Mouse (Mus musculus) left cerebral cortex, postnatal 4 days (tissue): ENCODE results near the gene Pnpla3. TPM values are rescaled to one million over a fixed set of nuclear protein-coding genes. Genes with fewer than 3 reads are reported as not detected.

Experiments used
- DNase-seq: peaks from one replicate; pipeline ENCODE4 v3.0.0-alpha.2; 2022
- intact Hi-C: fragments of 180-260 bp; cut with DNase I; formaldehyde crosslinking; loops from one replicate; pipeline ENCODE4 v1.15.1; 2025
- microRNA-seq: library from miRNA; unstranded; fragments of <30 nt; microRNA quantifications from one replicate; pipeline ENCODE4 v1.2.0, GENCODE M21; 2022
- total RNA-seq, 2 experiments: library from RNA; stranded (reverse); gene quantifications; 2 replicates each; pipeline ENCODE4 v1.2.3; 2021

The Pnpla3 gene
- total RNA-seq, 2 experiments from 2014 or later, result 12.6 to 13.1 TPM

DNA sequence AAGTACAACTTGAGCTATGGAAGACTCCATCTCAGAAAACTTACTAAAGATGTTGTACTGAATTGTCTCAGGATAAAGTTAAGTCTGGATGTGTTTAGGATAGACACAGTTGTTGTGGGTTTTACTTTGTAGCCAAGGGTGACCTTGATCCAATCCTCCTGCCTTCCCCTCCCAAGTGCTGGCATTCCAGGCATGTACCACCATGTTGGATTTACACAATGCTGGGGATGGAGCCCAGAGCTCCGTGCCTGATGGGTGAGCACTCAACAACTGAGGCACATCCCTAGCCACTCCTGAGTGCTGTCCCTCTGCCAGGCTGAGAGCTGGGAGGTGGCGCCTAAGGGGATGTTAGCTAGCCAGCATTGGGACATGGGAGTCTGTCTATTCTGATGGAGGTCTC is 47.6 kb downstream of the Pnpla3 start:
- no peak for DNase-seq
- intact Hi-C loops, result no loop called here

DNA sequence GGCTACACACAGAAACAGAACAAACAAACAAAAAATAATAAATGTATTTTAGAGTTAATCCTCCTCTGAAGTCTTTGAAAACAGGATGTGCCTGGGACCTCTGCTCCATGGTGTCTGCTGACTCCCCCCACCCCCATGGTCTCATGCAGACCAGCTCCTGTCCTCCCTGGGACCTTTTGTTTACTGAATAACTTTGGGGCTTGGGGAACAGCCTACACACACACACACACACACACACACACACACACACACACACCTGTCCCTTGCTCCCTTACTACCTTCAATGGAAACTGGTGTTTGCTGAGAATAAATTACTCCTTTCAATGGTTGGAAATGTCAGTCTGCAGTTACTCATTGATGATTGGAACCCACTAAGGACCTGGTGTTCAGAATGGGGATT is 48.4 kb downstream of the Pnpla3 start:
- DNase-seq, result no peak
- intact Hi-C loops, result no loop called here

DNA sequence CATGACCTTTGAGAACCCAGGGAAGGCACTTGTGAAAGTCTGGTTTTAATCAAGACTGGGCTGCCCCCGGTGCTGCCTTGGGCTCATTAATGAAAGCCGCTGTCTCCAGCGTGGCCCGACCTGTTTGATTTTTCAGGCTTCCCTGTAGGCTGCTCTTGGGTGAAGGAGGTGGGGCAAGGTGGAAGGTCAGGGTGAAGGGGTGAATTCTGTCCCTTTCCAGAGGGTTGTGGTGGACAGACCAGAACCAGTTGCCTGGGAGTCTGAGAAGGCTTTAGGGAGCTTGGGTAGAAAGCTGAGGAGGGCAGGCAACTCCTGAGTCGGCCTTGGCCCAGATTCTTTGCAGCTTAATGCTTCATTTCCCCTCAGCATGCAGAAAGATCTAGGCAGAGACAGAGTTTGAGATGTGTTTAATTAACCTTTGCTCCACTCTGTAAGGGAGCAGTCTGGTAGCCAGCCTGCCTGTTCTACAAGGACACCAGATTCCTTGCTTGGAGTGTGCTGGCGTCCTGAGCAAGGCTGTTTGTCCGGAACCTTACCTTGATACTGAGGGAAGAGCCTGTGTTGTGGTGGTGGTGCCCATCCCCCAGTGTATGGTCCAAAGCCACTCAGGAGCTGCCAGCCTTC is 48.9 kb downstream of the Pnpla3 start:
- intact Hi-C loops, result no loop called here
- DNase-seq, result no peak

GRCm38 (mm10) chr15:84217969-84218782 is 50.5 kb downstream of the Pnpla3 start:
- DNase-seq, result no peak
- intact Hi-C loops, result no loop called here

- DNase-seq, result no peak
- intact Hi-C loops, result no loop called here
Observed at GRCm38 (mm10) chr15:84218783-84219271, 51.2 kb downstream of the Pnpla3 start.

GRCm38 (mm10) chr15:84221539-84221938 is 53.9 kb downstream of the Pnpla3 start:
- intact Hi-C loops, result no loop called here

DNA sequence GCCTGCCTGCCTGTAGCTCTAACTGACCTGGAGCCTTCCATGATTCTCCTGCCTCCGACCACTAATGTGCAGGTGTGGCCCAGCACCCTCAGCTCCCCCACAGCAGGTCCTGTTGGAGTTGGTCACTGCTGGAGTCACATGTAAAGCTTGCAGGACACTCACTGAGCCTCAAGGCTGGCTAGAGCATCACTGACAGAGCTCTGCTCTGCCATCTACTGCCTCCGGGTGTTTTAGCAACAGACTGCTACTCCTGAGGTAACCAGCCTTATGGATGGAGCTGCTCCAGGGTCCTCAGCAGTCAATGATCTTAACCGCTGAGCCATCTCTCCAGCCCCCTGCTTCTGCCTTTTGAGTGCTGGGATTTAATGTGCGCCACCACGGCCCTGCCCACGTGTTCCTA is 55.8 kb downstream of the Pnpla3 start:
- intact Hi-C loops, result no loop called here
- DNase-seq, result no peak

More at GRCm38 (mm10) chr15:84221539-84221938, 53.9 kb downstream of the Pnpla3 start:
- DNase-seq, result no peak

GRCm38 (mm10) chr15:84224779-84225178 is 57.1 kb downstream of the Pnpla3 start:
- DNase-seq, result no peak
- intact Hi-C loops, result no loop called here

GRCm38 (mm10) chr15:84226918-84227317 is 59.3 kb downstream of the Pnpla3 start:
- intact Hi-C loops, result no loop called here

DNA sequence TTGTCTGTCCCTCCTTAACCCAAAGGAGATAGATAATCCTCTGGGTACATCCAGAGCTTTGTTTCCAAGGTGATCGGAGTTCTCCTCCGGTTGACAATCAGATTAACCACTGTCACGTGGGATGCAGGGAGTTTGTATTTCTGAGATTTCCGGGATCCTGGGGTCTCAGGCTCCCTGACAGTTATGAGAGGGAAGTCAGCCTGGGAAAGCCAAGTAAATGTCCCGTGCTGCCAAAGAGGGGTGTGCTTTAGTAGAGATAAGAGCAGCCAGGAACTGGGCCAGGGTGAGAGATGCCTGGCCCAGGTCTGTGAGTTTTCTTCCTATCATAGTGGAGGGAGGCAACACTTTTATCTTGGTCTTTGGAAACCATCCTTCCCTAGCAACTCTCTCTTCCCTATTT is 63.0 kb downstream of the Pnpla3 start:
- DNase-seq, result no peak
- intact Hi-C loops, result no loop called here

More at GRCm38 (mm10) chr15:84226918-84227317, 59.3 kb downstream of the Pnpla3 start:
- peak; percentile 43 for DNase-seq

DNA sequence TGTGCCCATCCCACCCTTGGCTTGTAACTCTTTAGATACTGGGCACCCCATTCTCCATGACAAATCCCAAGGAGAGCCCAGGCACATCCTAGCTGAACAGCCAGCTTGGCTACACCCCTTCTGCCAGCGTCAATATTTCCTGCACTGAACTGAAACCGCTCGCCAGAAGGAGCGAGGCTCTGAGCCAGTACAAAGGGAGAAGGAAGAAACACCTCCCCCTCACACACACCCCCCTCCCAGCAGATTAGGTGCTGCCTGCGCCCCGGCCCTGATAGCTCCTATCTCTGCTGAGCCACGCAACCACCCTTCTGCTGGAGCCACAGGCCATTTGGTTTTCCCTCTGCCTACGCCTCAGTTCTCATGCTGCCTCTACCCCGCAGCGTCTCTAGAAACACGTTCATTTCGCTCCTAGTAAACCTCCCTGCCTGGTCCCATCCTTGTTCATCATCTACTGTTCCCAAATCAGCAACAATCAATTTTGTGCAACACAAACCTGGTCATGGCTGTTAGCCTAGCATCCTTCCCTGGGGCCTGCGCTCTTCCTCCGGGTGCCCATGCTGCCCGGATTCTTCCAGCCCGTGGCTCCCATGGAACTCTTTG is 63.6 kb downstream of the Pnpla3 start:
- DNase-seq, result peak; percentile 54

DNA sequence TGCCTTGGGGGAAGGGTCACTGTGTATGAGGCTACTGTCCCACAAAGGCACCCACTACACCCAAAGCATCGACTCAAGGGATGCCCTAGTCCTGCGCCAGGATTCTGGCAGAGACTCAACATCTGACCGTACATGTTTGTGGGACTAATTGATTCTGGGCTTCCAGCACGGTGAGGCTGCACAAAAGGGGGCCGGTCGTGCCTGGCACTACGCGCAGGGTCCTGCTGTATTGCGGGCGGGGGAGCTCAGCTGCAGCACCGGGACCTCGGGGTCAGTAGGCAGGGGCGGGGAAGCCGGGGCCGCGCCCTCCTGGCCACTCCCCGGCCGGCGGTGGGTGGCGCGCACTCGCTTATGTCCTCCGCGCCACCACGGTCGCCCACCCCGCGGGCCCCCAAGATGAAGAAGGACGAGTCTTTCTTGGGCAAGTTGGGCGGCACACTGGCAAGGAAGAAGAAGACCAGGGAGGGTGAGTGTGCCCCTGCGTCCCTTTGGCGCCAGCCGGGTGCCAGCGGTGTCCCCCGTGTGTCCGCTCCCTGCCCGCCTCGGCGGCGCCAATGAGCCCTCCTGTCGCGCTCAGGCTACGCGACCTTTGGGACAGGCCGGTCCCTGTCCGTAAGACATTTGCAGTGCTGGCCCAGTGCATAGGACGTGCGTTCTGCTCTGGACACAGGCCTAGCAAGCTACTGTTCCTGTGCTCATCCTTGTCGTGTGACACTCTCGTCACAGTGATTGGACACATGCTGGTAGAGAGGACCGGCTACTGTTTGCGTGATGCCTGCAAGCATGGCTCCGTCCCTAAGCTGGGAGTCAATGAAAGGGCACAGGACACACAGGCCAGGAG is 64.3 kb downstream of the Pnpla3 start, which contains the start of gene Parvb:
Gene Parvb, plus strand, starts transcription at position 323 of the 841 bp plus-strand sequence.
- DNase-seq, result peak; percentile 50
- intact Hi-C loops, result no loop called here

More for the DNA sequence above, 63.6 kb downstream of the Pnpla3 start:
- intact Hi-C loops, result no loop called here

GRCm38 (mm10) chr15:84232609-84233008 is 65.0 kb downstream of the Pnpla3 start:
- no peak for DNase-seq
- intact Hi-C loops, result no loop called here

GRCm38 (mm10) chr15:84234794-84235581 is 67.4 kb downstream of the Pnpla3 start:
- intact Hi-C loops, result no loop called here
- no peak for DNase-seq

DNA sequence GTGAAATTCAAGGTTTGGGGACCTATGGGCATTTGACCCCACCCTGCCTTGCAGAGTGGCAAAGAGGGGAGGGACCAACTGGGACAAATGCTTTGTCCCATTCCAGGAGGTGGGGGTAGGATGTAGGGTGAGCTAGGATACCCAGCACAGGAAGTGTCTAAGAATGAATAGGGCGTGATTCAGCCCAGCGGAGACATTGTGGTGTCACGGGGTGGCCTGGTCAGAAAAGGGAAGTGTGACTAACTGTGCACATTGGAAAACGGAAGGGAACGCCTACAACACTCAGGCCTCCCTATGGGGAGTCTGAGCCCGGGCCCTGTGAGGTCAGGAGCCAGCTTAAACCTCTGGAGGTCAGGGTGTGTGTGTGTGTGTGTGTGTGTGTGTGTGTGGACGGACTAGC is 68.0 kb downstream of the Pnpla3 start:
- no peak for DNase-seq
- intact Hi-C loops, result no loop called here

Small RNA genes lying within 50 kb of the gene (microRNA-seq; reads per million reads assigned to microRNA genes)
- gene Mir6392, result not detected

Other genes with a start within 250 kb of the Pnpla3 start
- 10 to 100 TPM; 20.4 to 24.1 TPM for gene Efcab6, start 102.5 kb upstream of the Pnpla3 start, total RNA-seq
- gene Sult4a1, start 62.1 kb upstream of the Pnpla3 start, total RNA-seq, result 100 to 1,000 TPM; 171 to 184 TPM
- not detected for gene Pnpla5, start 44.7 kb upstream of the Pnpla3 start, total RNA-seq
- gene Samm50, start 24.4 kb downstream of the Pnpla3 start, total RNA-seq, result 10 to 100 TPM; 91.1 to 93.9 TPM
- gene Parvb, start 64.2 kb downstream of the Pnpla3 start, total RNA-seq, result 10 to 100 TPM; 28.0 to 30.4 TPM
- 1 to 10 TPM; 2.1 to 2.7 TPM for gene Parvg, start 156.2 kb downstream of the Pnpla3 start, total RNA-seq